Mouse (Mus musculus) embryonic fibroblast, embryonic 13.5 days (primary cell): ENCODE results near the gene A030003K21Rik. TPM values are rescaled to one million over a fixed set of nuclear protein-coding genes. Genes with fewer than 3 reads are reported as not detected.
"Not testable (repeated sequence)": the region's sequence is repeated elsewhere in the genome, so short reads cannot be mapped to it uniquely, and the experiment has no call there.

Experiments
- H3K27ac ChIP-seq: 2 replicates; pipeline ENCODE4 v1.5.1; 2012; ENCODE audit warnings: low read length, control low read depth, inconsistent platforms; ENCODE audit not compliant: insufficient read depth
- H3K4me1 ChIP-seq: 2 replicates; pipeline ENCODE4 v1.6.1; 2011; ENCODE audit warnings: low read length; ENCODE audit not compliant: control insufficient read depth, insufficient read depth
- H3K4me3 ChIP-seq: 2 replicates; pipeline ENCODE4 v1.5.1; 2011; ENCODE audit warnings: mild to moderate bottlenecking, control low read depth, low read length; ENCODE audit not compliant: insufficient read depth
- CTCF ChIP-seq: IDR thresholded peaks from 2 replicates; pipeline ENCODE4 v1.5.1; 2011; ENCODE audit warnings: mild to moderate bottlenecking, control low read depth, low read length, moderate library complexity, borderline replicate concordance; ENCODE audit not compliant: insufficient read depth
- POLR2A ChIP-seq: IDR thresholded peaks from 2 replicates; pipeline ENCODE4 v1.6.1; 2011; ENCODE audit warnings: low read depth, mild to moderate bottlenecking, control low read depth, low read length, moderate library complexity
- polyA plus RNA-seq: library from polyadenylated mRNA; stranded (reverse); fragments of >200 nt; gene quantifications from 2 replicates; pipeline ENCODE4 v1.2.4, GENCODE M21; 2011; ENCODE audit warnings: low read depth; ENCODE audit not compliant: missing spikeins, insufficient read length

The A030003K21Rik gene
- polyA plus RNA-seq, 1 experiment = not detected

DNA sequence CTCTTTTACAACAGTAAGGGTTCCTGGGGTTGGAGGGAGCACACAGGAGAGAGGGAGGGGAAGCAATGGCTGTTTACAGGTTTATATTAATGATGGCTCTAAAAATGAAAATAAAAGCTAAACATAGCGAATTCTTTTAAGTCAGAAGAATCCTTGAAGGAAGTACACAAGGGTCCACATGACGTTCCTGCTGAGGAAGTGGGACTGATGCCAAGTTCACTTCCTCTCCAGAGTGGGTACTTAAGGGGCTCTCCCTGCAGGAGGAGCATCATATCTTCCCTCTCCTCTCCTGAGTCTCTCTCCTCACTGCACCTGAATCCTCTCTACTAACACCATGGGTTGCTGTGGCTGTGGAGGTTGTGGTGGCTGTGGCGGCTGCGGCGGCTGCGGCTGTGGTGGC lies 18.5 kb downstream of the A030003K21Rik start, which contains the start of gene A030014E15Rik:
Gene A030014E15Rik (plus strand): TSS at position 268 of the 400 bp plus-strand sequence.
- H3K27ac ChIP-seq = no peak within 1 kb of the TSS
- TF ChIP-seq CTCF (no peak), POLR2A (no peak)
- H3K4me1 ChIP-seq = no peaks in the 10 kb centered on the region
- no peak within 1 kb of the TSS for H3K4me3 ChIP-seq

DNA sequence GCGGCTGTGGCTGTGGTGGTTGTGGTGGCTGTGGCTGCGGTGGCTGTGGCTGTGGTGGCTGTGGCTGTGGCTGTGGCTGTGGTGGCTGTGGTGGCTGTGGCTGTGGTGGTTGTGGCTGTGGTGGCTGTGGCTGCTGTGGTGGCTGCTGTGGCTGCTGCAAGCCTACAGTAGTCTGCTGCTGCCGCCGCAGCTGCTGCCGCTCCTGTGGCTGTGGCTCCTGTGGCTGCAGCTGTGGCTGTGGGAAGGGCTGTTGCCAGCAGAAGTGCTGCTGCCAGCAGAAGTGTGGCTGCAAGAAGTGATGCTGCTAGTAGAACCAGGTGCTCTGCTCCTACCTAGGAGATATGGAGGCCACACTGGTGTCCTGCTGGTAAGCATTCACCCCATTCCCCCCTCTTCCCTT lies 29.8 kb downstream of the A030003K21Rik start:
- not testable (repeated sequence) for H3K4me3 ChIP-seq, H3K4me1 ChIP-seq, H3K27ac ChIP-seq

GRCm38 (mm10) chr1:82913025-82913424 lies 30.2 kb downstream of the A030003K21Rik start, which contains the start of gene A030005L19Rik:
Gene A030005L19Rik, plus strand, starts transcription at chr1:82913325.
- Histone ChIP-seq H3K27ac (no peak within 1 kb of the TSS), H3K4me3 (no peak within 1 kb of the TSS), H3K4me1 (no peaks in the 10 kb centered on the region)
- TF ChIP-seq POLR2A (no peak), CTCF (no peak)

DNA sequence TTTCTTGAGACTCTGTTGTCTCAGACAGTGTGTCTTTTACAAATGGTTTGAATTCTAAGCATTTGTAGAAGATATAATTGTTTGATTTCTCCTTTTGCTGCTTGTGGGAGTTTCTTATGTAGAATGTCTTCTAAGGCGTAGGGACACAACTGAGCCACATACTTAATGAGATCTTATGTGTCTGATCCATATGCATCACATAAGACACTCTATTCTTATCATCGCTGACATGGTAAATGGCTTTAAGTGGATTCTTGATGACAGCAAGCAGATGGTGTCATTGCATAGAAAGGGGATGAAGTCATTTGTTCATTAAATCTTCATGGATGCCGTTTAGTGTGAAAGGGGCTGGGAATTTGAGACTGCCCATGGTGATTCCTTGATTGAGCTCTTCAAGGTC lies 37.3 kb downstream of the A030003K21Rik start:
- Histone ChIP-seq H3K27ac (no peak overlapping the region), H3K4me1 (no peaks in the 10 kb centered on the region), H3K4me3 (no peak overlapping the region)
- TF ChIP-seq POLR2A (no peak), CTCF (no peak)

- H3K27ac ChIP-seq = no peak overlapping the region
- TF ChIP-seq POLR2A = no peak
- no peak for TF ChIP-seq CTCF
- no peak overlapping the region for H3K4me3 ChIP-seq
- H3K4me1 ChIP-seq = no peaks in the 10 kb centered on the region
Measured at GRCm38 (mm10) chr1:82901201-82901600, 42.0 kb downstream of the A030003K21Rik start.

GRCm38 (mm10) chr1:82900567-82900966 lies 42.6 kb downstream of the A030003K21Rik start:
- TF ChIP-seq CTCF = no peak
- no peak for TF ChIP-seq POLR2A

GRCm38 (mm10) chr1:82893269-82893668 lies 49.9 kb downstream of the A030003K21Rik start:
- Histone ChIP-seq H3K4me3 (no peak overlapping the region), H3K27ac (no peak overlapping the region), H3K4me1 (no peaks in the 10 kb centered on the region)
- TF ChIP-seq POLR2A = no peak
- TF ChIP-seq CTCF = no peak

More at GRCm38 (mm10) chr1:82900567-82900966, 42.6 kb downstream of the A030003K21Rik start:
- H3K27ac ChIP-seq = no peak overlapping the region
- H3K4me3 ChIP-seq = no peak overlapping the region
- H3K4me1 ChIP-seq = no peaks in the 10 kb centered on the region

Other genes with a start within 250 kb of the A030003K21Rik start
- 131 and 150 TPM in 2 replicates for gene Mff, start 218.5 kb downstream of the A030003K21Rik start, polyA plus RNA-seq
- gene Tm4sf20, start 174.9 kb downstream of the A030003K21Rik start, polyA plus RNA-seq = not detected in 2 replicates
- not detected in 2 replicates for gene Gm47791, start 172.1 kb downstream of the A030003K21Rik start, polyA plus RNA-seq
- 75.1 and 77.5 TPM in 2 replicates for gene Agfg1, start 103.9 kb downstream of the A030003K21Rik start, polyA plus RNA-seq
- gene A030005L19Rik, start 30.1 kb downstream of the A030003K21Rik start, polyA plus RNA-seq = 1.1 TPM in 1 of 2 replicates, not detected in the other
- not detected in 2 replicates for gene A030014E15Rik, start 18.5 kb downstream of the A030003K21Rik start, polyA plus RNA-seq
- not detected in 2 replicates for gene Gm6217, start 12.0 kb downstream of the A030003K21Rik start, polyA plus RNA-seq
- not detected in 2 replicates for gene Gm7544, start 12.6 kb upstream of the A030003K21Rik start, polyA plus RNA-seq
- not detected in 2 replicates for gene Gm47955, start 16.9 kb upstream of the A030003K21Rik start, polyA plus RNA-seq
- gene Gm47959, start 57.2 kb upstream of the A030003K21Rik start, polyA plus RNA-seq = not detected in 2 replicates
- 0.38 and 0.93 TPM in 2 replicates for gene Slc19a3, start 95.1 kb upstream of the A030003K21Rik start, polyA plus RNA-seq
- not detected in 2 replicates for gene Krtap28-10, start 99.1 kb upstream of the A030003K21Rik start, polyA plus RNA-seq
- gene Gm47969, start 101.5 kb upstream of the A030003K21Rik start, polyA plus RNA-seq = not detected in 2 replicates
- gene A030005K14Rik, start 116.0 kb upstream of the A030003K21Rik start, polyA plus RNA-seq = not detected in 2 replicates
- not detected in 2 replicates for gene Krtap28-13, start 117.5 kb upstream of the A030003K21Rik start, polyA plus RNA-seq
- gene Ccl20, start 173.4 kb upstream of the A030003K21Rik start, polyA plus RNA-seq = 11.8 and 12.2 TPM in 2 replicates
- gene Daw1, start 216.4 kb upstream of the A030003K21Rik start, polyA plus RNA-seq = not detected in 2 replicates